ENCODE assay signal across 22 mouse cellular contexts in the genomic region with DNA sequence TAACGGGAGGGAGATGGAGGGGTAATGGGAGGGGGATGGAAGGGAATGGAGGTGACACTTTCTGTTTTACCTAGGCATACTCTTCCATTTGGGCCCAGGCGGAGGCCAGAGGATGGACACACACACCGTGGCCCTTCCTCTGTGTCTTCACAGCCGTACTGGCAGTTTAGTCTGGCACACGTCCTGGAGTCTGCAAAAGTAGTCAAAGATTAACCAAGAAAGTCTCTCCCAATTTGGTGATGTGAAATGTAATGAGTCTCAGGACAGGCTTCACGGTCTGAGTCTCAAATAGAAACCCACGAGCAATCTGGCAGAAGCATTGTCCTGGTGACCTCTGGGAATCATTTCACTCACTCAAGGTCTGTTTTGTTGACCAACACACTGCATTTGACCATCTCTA. TPM values are rescaled to one million over a fixed set of nuclear protein-coding genes. Genes with fewer than 3 reads are reported as not detected.
DNase-seq lines count a peak whose midpoint lies in the region; ATAC-seq and TF ChIP-seq lines count a peak whose summit lies in the region.
"Had no signal": no experiment of that assay in that cellular context is flagged by ENCODE, and none has a peak within 500 bp of the region (broad histone marks: within the 10 kb centered on the region; RNA-seq: fewer than 3 reads in every experiment).

No protein-coding gene starts in this region.

- TF ChIP-seq CTCF in liver, adult 2 months (IDR thresholded peaks at IDR 0.05; ENCODE audit: low read depth, low read length), result no peak
- TF ChIP-seq CTCF in Patski (IDR thresholded peaks at IDR 0.05), result no peak

- no peak overlapping the region for H3K9ac ChIP-seq in liver, adult 2 months (ENCODE audit: low read depth, low read length)
- H3K9ac ChIP-seq: embryonic facial prominence, embryonic 12.5 days; forebrain, embryonic 15.5 days; heart, embryonic 12.5 days; hindbrain, embryonic 14.5 days had no signal

- 27% methylated on average over 7 of the region's 7 CpGs for WGBS in liver, adult 2 months

- peak; percentile 82 for ATAC-seq in Patski
- no peak for ATAC-seq in cerebellum, adult (ENCODE audit: insufficient number of reproducible peaks, low FRiP score, low TSS enrichment)
- ATAC-seq: activated CD4-positive, CD25-positive, alpha-beta regulatory T cell, adult 4 months; forebrain, embryonic 15.5 days had no signal

- POLR2A ChIA-PET in Patski (lab: Charles Lee), result interaction anchor here (0.6 kb wide), 1 partner anchor 23 kb away, joined by 3 read pairs; no protein-coding TSS in a partner anchor

- in situ Hi-C loops in Patski (cut with MboI; ENCODE audit: low pct_unique_long_range_greater_than_20kb), result no loop called here

- CTCF ChIA-PET in Patski (lab: Charles Lee), result no interaction called here

- H3K36me3 ChIP-seq in liver, adult 2 months (ENCODE audit: control insufficient read depth, insufficient read depth, low read length), result no peaks in the 10 kb centered on the region
- H3K36me3 ChIP-seq: embryonic facial prominence, embryonic 12.5 days; forebrain, embryonic 15.5 days; heart, embryonic 12.5 days; hindbrain, embryonic 10.5 days had no signal

- H3K4me3 ChIP-seq in liver, adult 2 months (ENCODE audit: insufficient read depth, low read depth, low read length), result no peak overlapping the region
- H3K4me3 ChIP-seq: embryonic facial prominence, embryonic 12.5 days; forebrain, embryonic 15.5 days; heart, embryonic 12.5 days; hindbrain, embryonic 10.5 days had no signal

- TF ChIP-seq POLR2A in liver, adult 2 months (IDR thresholded peaks at IDR 0.05; ENCODE audit: extremely low read depth, insufficient read depth, low read length), result no peak

- H3K4me1 ChIP-seq in liver, adult 2 months (ENCODE audit: control insufficient read depth, insufficient read depth, low read length), result peaks cover 2% of the 10 kb centered on the region; the same call in 1 of the 2 replicates
- H3K4me1 ChIP-seq: embryonic facial prominence, embryonic 12.5 days; forebrain, embryonic 15.5 days; heart, embryonic 12.5 days; hindbrain, embryonic 10.5 days had no signal

- H3K27ac ChIP-seq in liver, adult 2 months (replicated peaks; ENCODE audit: insufficient read depth, low read depth, low read length), result no peak overlapping the region
- H3K27ac ChIP-seq: embryonic facial prominence, embryonic 12.5 days; forebrain, embryonic 15.5 days; hindbrain, embryonic 10.5 days; hindbrain, embryonic 14.5 days had no signal

- no peaks in the 10 kb centered on the region for H3K27me3 ChIP-seq in liver, adult 2 months (ENCODE audit: control insufficient read depth, insufficient read depth, low read length)
- H3K27me3 ChIP-seq in Patski, result no peaks in the 10 kb centered on the region
- H3K27me3 ChIP-seq: embryonic facial prominence, embryonic 12.5 days; forebrain, embryonic 15.5 days; heart, embryonic 12.5 days had no signal

- DNase-seq in liver, adult 2 months (ENCODE audit: extremely low read depth, low read depth, low spot score), result peak; percentile 72
- DNase-seq in liver, result no peak
- DNase-seq in Patski (ENCODE audit: low read depth, low spot score), result no peak
- peak; percentile 38 to 46 for DNase-seq in kidney, adult 8-10 months
- peak; percentile 10 for DNase-seq in kidney, postnatal 10 days
- DNase-seq in frontal cortex, postnatal 25 days (ENCODE audit: low spot score in 2 of 2), result no peak
- no peak for DNase-seq in adrenal gland, postnatal 36 days
- DNase-seq: adrenal gland, adult 2 months; adrenal gland, postnatal 25 days; cerebellum, adult 11-12 months; cerebellum, adult 9-10 months; cerebellum, postnatal 25 days; gastrocnemius, postnatal 10 days had no signal

- H3K79me2 ChIP-seq in liver, adult 2 months (ENCODE audit: control insufficient read depth, insufficient read depth, low read length), result no peaks in the 10 kb centered on the region

RNA-seq across cellular contexts. Expression of gene Egfl6, which starts 33.2 kb away (rescaled TPM):
- total RNA-seq in liver, adult 2 months (2014; rRNA removed), result 0.09 TPM in 1 of 2 replicates, not detected in the other
- not detected in 2 replicates for polyA plus RNA-seq in liver, adult 2 months (2012; rRNA removed)
- polyA plus RNA-seq in Patski (2021), result not detected
- total RNA-seq in adrenal gland, postnatal 36 days (2021), result 10 to 100 TPM; 33.3 to 36.4 TPM
- total RNA-seq: MEL had no signal
- polyA plus RNA-seq: activated CD4-positive, CD25-positive, alpha-beta regulatory T cell, adult 4 months; C2C12 had no signal

RNA-seq across cellular contexts. Expression of gene Tceanc, which starts 34.0 kb away (rescaled TPM):
- total RNA-seq in liver, adult 2 months (2014; rRNA removed), result 1.6 and 1.7 TPM in 2 replicates
- 0.34 and 0.37 TPM in 2 replicates for polyA plus RNA-seq in liver, adult 2 months (2012; rRNA removed)
- 2.7 TPM for polyA plus RNA-seq in Patski (2021)
- 1 to 10 TPM; 2.2 to 8.8 TPM for total RNA-seq in adrenal gland, postnatal 36 days (2021)

Comparison
In these comparisons a context has a peak if more than half of its experiments do, and no peak if none do; other contexts are left out.
1. DNase-seq: peak in liver, adult 2 months (single experiment), kidney, adult 8-10 months (2 of 2) and kidney, postnatal 10 days (single experiment); none in liver (single experiment), Patski (single experiment), frontal cortex, postnatal 25 days (0 of 2) and adrenal gland, postnatal 36 days (0 of 2).
2. RNA of gene Egfl6, which starts 33.2 kb away (total RNA-seq): 33.3 to 36.4 TPM in adrenal gland, postnatal 36 days; 0.09 TPM in liver, adult 2 months; every median in the first group is over 10 times any median in the second.